Mouse (Mus musculus): Measurements from ENCODE around the gene Bpgm. TPM values are rescaled to one million over a fixed set of nuclear protein-coding genes. Genes with fewer than 3 reads are reported as not detected.

Gene Bpgm
- polyA plus RNA-seq, 1 experiment = 22.1 TPM

DNA sequence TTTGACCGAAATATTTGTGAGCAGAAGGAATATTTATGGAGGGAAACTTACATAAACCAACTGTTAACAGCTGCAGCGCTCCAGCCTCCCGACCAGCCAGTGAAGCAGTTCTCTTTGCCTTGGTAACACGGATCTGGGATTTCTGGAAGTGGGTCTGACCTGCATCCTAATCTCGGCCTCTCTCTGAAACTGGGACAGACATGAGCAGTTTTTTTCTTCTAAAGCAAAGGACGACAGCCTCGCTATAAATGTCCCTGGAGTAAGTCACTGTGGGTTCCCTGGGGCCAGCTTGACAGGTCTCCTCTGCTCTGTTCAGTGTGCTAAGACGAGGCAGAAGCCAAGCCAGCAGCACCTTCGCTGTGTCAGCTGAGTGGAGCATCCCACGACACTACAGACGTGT is 29.9 kb downstream of the Bpgm start:
- no peaks in the 10 kb centered on the region for H3K4me1 ChIP-seq (ENCODE audit: control insufficient read depth, insufficient read depth, insufficient read length, low read length)
- 85% methylated on average over 11 of the region's 11 CpGs for WGBS
- H3K4me3 ChIP-seq (ENCODE audit: low read depth, low read length) = no peak overlapping the region
- H3K27me3 ChIP-seq (ENCODE audit: control insufficient read depth, insufficient read depth, low read length) = no peaks in the 10 kb centered on the region
- H3K36me3 ChIP-seq (ENCODE audit: control insufficient read depth, insufficient read depth, low read length) = peaks cover 24% of the 10 kb centered on the region
- TF ChIP-seq POLR2A (IDR thresholded peaks at IDR 0.05; ENCODE audit: low read depth, low read length) = no peak
- TF ChIP-seq CTCF (IDR thresholded peaks at IDR 0.05; ENCODE audit: extremely low read depth, insufficient read length, insufficient replicate concordance, low read depth, low read length) = no peak
- H3K27ac ChIP-seq (ENCODE audit: insufficient read depth, low read depth, low read length) = no peak overlapping the region

DNA sequence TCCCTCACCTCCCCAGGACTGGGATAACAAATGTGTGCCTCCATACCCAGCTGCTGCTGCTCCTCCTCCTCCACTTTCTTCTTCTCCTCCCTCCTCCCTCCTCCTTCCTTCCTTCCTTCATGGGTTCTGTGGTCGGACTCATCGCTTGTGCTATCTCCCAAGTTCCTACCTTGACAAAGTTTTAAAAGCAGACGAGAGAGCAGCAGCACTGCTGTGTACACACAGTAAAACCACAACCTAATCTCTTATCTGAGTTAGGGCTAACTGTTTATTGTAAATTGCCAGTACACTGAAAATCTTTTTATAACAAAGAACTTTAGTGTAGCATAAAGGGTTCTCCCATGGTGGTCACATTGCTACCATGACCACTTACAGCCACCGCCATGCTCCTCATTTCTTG is 31.6 kb downstream of the Bpgm start:
- H3K27me3 ChIP-seq (ENCODE audit: control insufficient read depth, insufficient read depth, low read length) = no peaks in the 10 kb centered on the region
- peaks cover 24% of the 10 kb centered on the region for H3K36me3 ChIP-seq (ENCODE audit: control insufficient read depth, insufficient read depth, low read length)
- H3K4me3 ChIP-seq (ENCODE audit: low read depth, low read length) = no peak overlapping the region
- no peak overlapping the region for H3K27ac ChIP-seq (ENCODE audit: insufficient read depth, low read depth, low read length)
- no peak for TF ChIP-seq POLR2A (IDR thresholded peaks at IDR 0.05; ENCODE audit: low read depth, low read length)
- TF ChIP-seq CTCF (IDR thresholded peaks at IDR 0.05; ENCODE audit: extremely low read depth, insufficient read length, insufficient replicate concordance, low read depth, low read length) = no peak
- H3K4me1 ChIP-seq (ENCODE audit: control insufficient read depth, insufficient read depth, insufficient read length, low read length) = no peaks in the 10 kb centered on the region
- 52% methylated on average over 4 of the region's 4 CpGs for WGBS

DNA sequence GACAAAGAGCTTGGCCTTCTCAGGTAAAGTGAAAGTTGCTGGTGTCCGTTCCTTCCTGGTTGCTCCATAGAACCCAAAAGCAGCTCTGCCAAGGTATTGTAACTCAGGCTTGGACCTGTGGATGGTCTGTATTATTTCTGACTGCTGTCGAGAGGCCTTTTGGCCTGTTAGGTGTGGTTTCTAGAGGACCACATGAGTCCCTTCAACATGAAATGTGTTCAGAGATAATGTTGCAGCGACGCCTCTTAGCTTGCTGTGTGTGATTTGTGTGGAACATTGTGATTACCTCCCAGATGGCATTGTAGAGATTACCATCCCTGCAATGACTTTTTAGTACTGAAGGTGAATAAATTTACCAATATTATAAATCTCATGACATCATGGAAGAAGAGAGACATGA is 32.0 kb downstream of the Bpgm start:
- peaks cover 24% of the 10 kb centered on the region for H3K36me3 ChIP-seq (ENCODE audit: control insufficient read depth, insufficient read depth, low read length)
- 84% methylated on average over 4 of the region's 4 CpGs for WGBS
- no peaks in the 10 kb centered on the region for H3K4me1 ChIP-seq (ENCODE audit: control insufficient read depth, insufficient read depth, insufficient read length, low read length)
- no peak overlapping the region for H3K4me3 ChIP-seq (ENCODE audit: low read depth, low read length)
- H3K27ac ChIP-seq (ENCODE audit: insufficient read depth, low read depth, low read length) = no peak overlapping the region
- TF ChIP-seq CTCF (IDR thresholded peaks at IDR 0.05; ENCODE audit: extremely low read depth, insufficient read length, insufficient replicate concordance, low read depth, low read length) = no peak
- TF ChIP-seq POLR2A (IDR thresholded peaks at IDR 0.05; ENCODE audit: low read depth, low read length) = no peak
- no peaks in the 10 kb centered on the region for H3K27me3 ChIP-seq (ENCODE audit: control insufficient read depth, insufficient read depth, low read length)

DNA sequence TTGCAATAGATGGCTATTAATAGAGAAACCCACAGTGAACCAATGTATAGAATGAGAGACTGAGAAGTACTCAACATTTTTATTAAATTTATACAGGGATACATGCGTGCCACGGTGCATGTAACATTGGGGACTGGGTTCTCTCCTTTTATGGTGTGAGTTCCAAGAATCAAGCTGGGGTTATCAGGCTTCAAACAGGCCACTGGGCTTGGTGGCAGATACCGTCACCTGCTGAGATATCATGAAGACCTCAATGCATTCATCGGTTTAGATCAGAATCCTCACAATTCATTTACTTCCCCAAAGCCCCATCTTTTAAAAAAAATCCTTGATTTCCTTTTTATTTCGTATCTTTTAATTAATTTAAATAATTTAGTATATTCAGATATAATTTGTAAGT is 34.3 kb downstream of the Bpgm start:
- H3K4me3 ChIP-seq (ENCODE audit: low read depth, low read length) = no peak overlapping the region
- H3K36me3 ChIP-seq (ENCODE audit: control insufficient read depth, insufficient read depth, low read length) = peaks cover 10% of the 10 kb centered on the region
- no peak for TF ChIP-seq POLR2A (IDR thresholded peaks at IDR 0.05; ENCODE audit: low read depth, low read length)
- no peak overlapping the region for H3K27ac ChIP-seq (ENCODE audit: insufficient read depth, low read depth, low read length)
- no peaks in the 10 kb centered on the region for H3K4me1 ChIP-seq (ENCODE audit: control insufficient read depth, insufficient read depth, insufficient read length, low read length)
- WGBS = 93% methylated on average over 5 of the region's 5 CpGs
- no peaks in the 10 kb centered on the region for H3K27me3 ChIP-seq (ENCODE audit: control insufficient read depth, insufficient read depth, low read length)

DNA sequence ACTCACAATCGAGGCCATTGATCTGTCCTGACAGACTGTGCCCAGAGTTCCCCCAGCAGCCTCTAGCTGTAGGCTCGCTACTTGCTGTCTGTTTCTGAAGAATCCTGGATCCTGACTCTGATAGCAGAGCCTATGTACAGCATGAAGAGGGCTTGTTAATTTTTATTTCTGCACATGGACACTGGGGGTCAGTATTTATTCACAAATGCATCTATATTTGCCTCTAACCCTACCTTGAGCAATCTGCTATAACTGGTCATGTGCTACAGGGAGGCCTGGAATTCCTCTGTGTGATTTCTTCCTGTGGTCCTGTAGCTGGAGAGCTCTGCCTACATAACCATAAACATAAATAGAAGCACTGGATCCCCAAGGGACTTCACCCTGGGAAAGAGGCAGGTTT is 35.4 kb downstream of the Bpgm start:
- Histone ChIP-seq H3K4me3 (ENCODE audit: low read depth, low read length) (no peak overlapping the region), H3K27ac (ENCODE audit: insufficient read depth, low read depth, low read length) (no peak overlapping the region), H3K4me1 (ENCODE audit: control insufficient read depth, insufficient read depth, insufficient read length, low read length) (no peaks in the 10 kb centered on the region), H3K27me3 (ENCODE audit: control insufficient read depth, insufficient read depth, low read length) (no peaks in the 10 kb centered on the region), H3K36me3 (ENCODE audit: control insufficient read depth, insufficient read depth, low read length) (peaks cover 4% of the 10 kb centered on the region)
- TF ChIP-seq CTCF (IDR thresholded peaks at IDR 0.05; ENCODE audit: extremely low read depth, insufficient read length, insufficient replicate concordance, low read depth, low read length) (peak; percentile 7; the same call in 1 of the 2 replicates), POLR2A (IDR thresholded peaks at IDR 0.05; ENCODE audit: low read depth, low read length) (no peak)
- WGBS = 17% methylated on average over 2 of the region's 2 CpGs

DNA sequence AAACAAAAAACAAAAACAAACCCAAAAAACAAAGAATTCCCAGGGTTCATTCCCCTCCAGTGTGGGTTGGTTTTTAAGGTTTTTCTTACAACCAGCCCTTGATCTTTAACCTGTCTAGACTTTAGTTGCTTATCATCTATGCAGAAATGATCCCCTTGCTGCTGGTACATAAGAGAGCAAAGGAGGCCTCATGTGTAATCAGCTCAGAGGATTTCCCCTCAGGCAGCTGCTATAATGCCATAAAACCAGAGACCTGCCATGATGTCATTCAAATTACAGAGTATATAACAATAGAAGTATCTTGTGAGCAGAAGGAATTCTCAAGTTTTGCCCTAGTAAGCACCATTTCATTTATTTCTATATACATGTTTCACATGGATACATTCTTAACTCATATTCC is 36.7 kb downstream of the Bpgm start:
- Histone ChIP-seq H3K27ac (ENCODE audit: insufficient read depth, low read depth, low read length) (no peak overlapping the region), H3K4me3 (ENCODE audit: low read depth, low read length) (no peak overlapping the region), H3K36me3 (ENCODE audit: control insufficient read depth, insufficient read depth, low read length) (no peaks in the 10 kb centered on the region), H3K27me3 (ENCODE audit: control insufficient read depth, insufficient read depth, low read length) (no peaks in the 10 kb centered on the region), H3K4me1 (ENCODE audit: control insufficient read depth, insufficient read depth, insufficient read length, low read length) (no peaks in the 10 kb centered on the region)
- TF ChIP-seq POLR2A (IDR thresholded peaks at IDR 0.05; ENCODE audit: low read depth, low read length) = no peak
- TF ChIP-seq CTCF (IDR thresholded peaks at IDR 0.05; ENCODE audit: extremely low read depth, insufficient read length, insufficient replicate concordance, low read depth, low read length) = no peak

DNA sequence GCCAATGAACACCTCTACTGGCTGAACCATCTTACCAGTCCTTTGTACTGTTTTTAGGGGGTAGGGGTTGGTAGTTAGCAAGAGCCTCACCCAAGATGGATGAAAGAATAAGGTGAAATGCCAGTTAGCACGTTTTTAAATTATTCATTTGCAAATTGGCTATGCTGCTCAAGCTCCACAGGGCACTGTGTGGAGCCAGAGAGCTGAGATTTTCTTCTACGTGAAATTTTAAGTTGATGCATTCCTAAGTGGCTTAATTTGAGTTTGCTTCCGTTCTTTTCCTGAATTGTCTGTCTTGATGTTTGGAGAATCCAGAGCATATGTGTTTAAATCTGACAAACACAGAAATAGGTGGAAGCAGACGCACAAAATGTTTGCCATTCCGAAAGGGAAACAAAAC is 38.6 kb downstream of the Bpgm start:
- no peaks in the 10 kb centered on the region for H3K36me3 ChIP-seq (ENCODE audit: control insufficient read depth, insufficient read depth, low read length)
- H3K4me3 ChIP-seq (ENCODE audit: low read depth, low read length) = no peak overlapping the region
- WGBS = 61% methylated on average over 5 of the region's 5 CpGs
- TF ChIP-seq POLR2A (IDR thresholded peaks at IDR 0.05; ENCODE audit: low read depth, low read length) (no peak), CTCF (IDR thresholded peaks at IDR 0.05; ENCODE audit: extremely low read depth, insufficient read length, insufficient replicate concordance, low read depth, low read length) (no peak)
- no peaks in the 10 kb centered on the region for H3K27me3 ChIP-seq (ENCODE audit: control insufficient read depth, insufficient read depth, low read length)
- H3K4me1 ChIP-seq (ENCODE audit: control insufficient read depth, insufficient read depth, insufficient read length, low read length) = no peaks in the 10 kb centered on the region
- H3K27ac ChIP-seq (ENCODE audit: insufficient read depth, low read depth, low read length) = no peak overlapping the region
